ENCODE assay signal across 8 mouse cellular contexts in genomic region chr5:30589069-30589468, GRCm38 (mm10). TPM values are rescaled to one million over a fixed set of nuclear protein-coding genes. Genes with fewer than 3 reads are reported as not detected.
A peak's percentile ranks its signal among the peaks of the same experiment; 100 is the strongest.
DNase-seq lines count a peak whose midpoint lies in the region; ATAC-seq and TF ChIP-seq lines count a peak whose summit lies in the region.

No protein-coding gene starts in this region.

- no peaks in the 10 kb centered on the region for H3K27me3 ChIP-seq in cerebellum, adult 2 months (ENCODE audit: control insufficient read depth, insufficient read depth, low read length)
- peaks cover 23% of the 10 kb centered on the region for H3K27me3 ChIP-seq in lung, embryonic 16.5 days (ENCODE audit: control insufficient read depth, insufficient read depth, low read depth, low read length)
- H3K27me3 ChIP-seq in limb, embryonic 12.5 days, result peaks cover 76% of the 10 kb centered on the region
- peaks cover 9% of the 10 kb centered on the region for H3K27me3 ChIP-seq in stomach, embryonic 14.5 days (ENCODE audit: control insufficient read depth, insufficient read depth, low read length)

- H3K4me3 ChIP-seq in cerebellum, adult 2 months (replicated peaks; ENCODE audit: insufficient read depth, low read depth, low read length), result peak overlapping the region; percentile 99
- peak overlapping the region; percentile 62 for H3K4me3 ChIP-seq in lung, embryonic 16.5 days (ENCODE audit: low read length)
- H3K4me3 ChIP-seq in limb, embryonic 12.5 days (replicated peaks), result peak overlapping the region; percentile 45
- peak overlapping the region; percentile 47 for H3K4me3 ChIP-seq in stomach, embryonic 14.5 days (ENCODE audit: low read depth, low read length)

- WGBS in cerebellum, adult 2 months, result 7% methylated on average over 4 of the region's 4 CpGs
- WGBS in lung, embryonic 16.5 days, result 29% methylated on average over 4 of the region's 4 CpGs
- 55% methylated on average over 4 of the region's 4 CpGs for WGBS in limb, embryonic 12.5 days
- WGBS in stomach, embryonic 14.5 days, result 40% methylated on average over 4 of the region's 4 CpGs

- peak overlapping the region; percentile 100 for H3K27ac ChIP-seq in cerebellum, adult 2 months (ENCODE audit: insufficient read depth, low read length)
- no peak overlapping the region for H3K27ac ChIP-seq in lung, embryonic 16.5 days (ENCODE audit: low read length)
- H3K27ac ChIP-seq in limb, embryonic 12.5 days, result no peak overlapping the region
- no peak overlapping the region for H3K27ac ChIP-seq in stomach, embryonic 14.5 days (ENCODE audit: low read length)

- ATAC-seq in lung, embryonic 16.5 days (ENCODE audit: low read depth), result no peak
- no peak for ATAC-seq in limb, embryonic 12.5 days (ENCODE audit: insufficient number of reproducible peaks, insufficient read depth, low FRiP score, low TSS enrichment, low read depth)
- ATAC-seq in stomach, embryonic 14.5 days (ENCODE audit: insufficient number of reproducible peaks, insufficient read depth, low FRiP score, low read depth), result no peak

- peak overlapping the region; percentile 67 for H3K9ac ChIP-seq in lung, embryonic 16.5 days (ENCODE audit: low read length)
- 0 out of 2 replicates have a peak overlapping the region, but pooled peaks have one; percentile 27 for H3K9ac ChIP-seq in limb, embryonic 12.5 days (replicated peaks)
- H3K9ac ChIP-seq in stomach, embryonic 14.5 days (replicated peaks; ENCODE audit: low read depth, low read length), result peak overlapping the region; percentile 46; the same call in 1 of the 2 replicates

- 0 out of 2 replicates have a peak, but pooled peaks have one; percentile 0 for TF ChIP-seq POLR2A in cerebellum, adult 2 months (IDR thresholded peaks at IDR 0.05; ENCODE audit: borderline replicate concordance, insufficient read depth, low read length)

- peak overlapping the region; percentile 83 for H3K4me2 ChIP-seq in lung, embryonic 16.5 days (ENCODE audit: low read depth, low read length)
- H3K4me2 ChIP-seq in limb, embryonic 12.5 days, result peak overlapping the region; percentile 93
- peak overlapping the region; percentile 87 for H3K4me2 ChIP-seq in stomach, embryonic 14.5 days (replicated peaks; ENCODE audit: low read depth, low read length)

- no peak for TF ChIP-seq CTCF in cerebellum, adult 2 months (IDR thresholded peaks at IDR 0.05; ENCODE audit: borderline replicate concordance, insufficient read depth, low read depth, low read length)

- peaks cover 42% of the 10 kb centered on the region for H3K4me1 ChIP-seq in cerebellum, adult 2 months (ENCODE audit: control insufficient read depth, insufficient read depth, low read length)
- peaks cover 29% of the 10 kb centered on the region for H3K4me1 ChIP-seq in lung, embryonic 16.5 days (replicated peaks; ENCODE audit: control insufficient read depth, insufficient read depth, low read length)
- peaks cover 22% of the 10 kb centered on the region for H3K4me1 ChIP-seq in limb, embryonic 12.5 days (replicated peaks)
- H3K4me1 ChIP-seq in stomach, embryonic 14.5 days (ENCODE audit: control insufficient read depth, insufficient read depth, low read length), result peaks cover 10% of the 10 kb centered on the region; the same call in 1 of the 2 replicates

- H3K9me3 ChIP-seq in lung, embryonic 16.5 days (ENCODE audit: control insufficient read depth, low read length), result no peaks in the 10 kb centered on the region
- no peaks in the 10 kb centered on the region for H3K9me3 ChIP-seq in limb, embryonic 12.5 days
- H3K9me3 ChIP-seq in stomach, embryonic 14.5 days (ENCODE audit: control insufficient read depth, low read depth, low read length), result no peaks in the 10 kb centered on the region

- no peaks in the 10 kb centered on the region for H3K36me3 ChIP-seq in lung, embryonic 16.5 days (ENCODE audit: control insufficient read depth, insufficient read depth, low read length)
- H3K36me3 ChIP-seq in limb, embryonic 12.5 days, result no peaks in the 10 kb centered on the region
- no peaks in the 10 kb centered on the region for H3K36me3 ChIP-seq in stomach, embryonic 14.5 days (ENCODE audit: control insufficient read depth, insufficient read depth, low read length)

- no peak for DNase-seq in cerebellum, adult 2 months
- no peak for DNase-seq in cerebellum, postnatal 25 days
- no peak for DNase-seq in lung, postnatal 14 days
- no peak for DNase-seq in urinary bladder, postnatal 36 days (ENCODE audit: low spot score in 2 of 2)
- no peak for DNase-seq in adrenal gland, adult 8-10 months

RNA-seq across cellular contexts. Expression of gene Kcnk3, which starts 1.1 kb away (rescaled TPM):
- polyA plus RNA-seq in cerebellum, adult 2 months (2012; rRNA removed), result 81.9 and 93.9 TPM in 2 replicates
- 11.3 and 15.3 TPM in 2 replicates for polyA plus RNA-seq in lung, embryonic 16.5 days (2015; fragmentation: Nextera tagmentation; extraction: Ambion mirVana)
- 0.18 and 0.30 TPM in 2 replicates for polyA plus RNA-seq in limb, embryonic 12.5 days (2016; fragmentation: Nextera tagmentation; extraction: Ambion mirVana)
- 13.0 and 13.5 TPM in 2 replicates for polyA plus RNA-seq in stomach, embryonic 14.5 days (2014; fragmentation: Nextera tagmentation; extraction: Ambion mirVana)
- total RNA-seq in adrenal gland, adult 8-10 months (2022), result 1,000 to 10,000 TPM; 1,385 to 1,638 (median 1,575) TPM

RNA-seq across cellular contexts. Expression of gene Cib4, which starts 43.4 kb away (rescaled TPM):
- polyA plus RNA-seq in cerebellum, adult 2 months (2012; rRNA removed), result not detected in 2 replicates
- polyA plus RNA-seq in lung, embryonic 16.5 days (2015; fragmentation: Nextera tagmentation; extraction: Ambion mirVana), result not detected in 2 replicates
- polyA plus RNA-seq in limb, embryonic 12.5 days (2016; fragmentation: Nextera tagmentation; extraction: Ambion mirVana), result not detected in 2 replicates
- polyA plus RNA-seq in stomach, embryonic 14.5 days (2014; fragmentation: Nextera tagmentation; extraction: Ambion mirVana), result not detected in 2 replicates
- 1 to 10 TPM; 1.9 to 6.7 (median 3.7) TPM for total RNA-seq in adrenal gland, adult 8-10 months (2022)

RNA-seq across cellular contexts. Expression of gene Slc35f6, which starts 58.7 kb away (rescaled TPM):
- 57.1 and 60.9 TPM in 2 replicates for polyA plus RNA-seq in cerebellum, adult 2 months (2012; rRNA removed)
- 26.9 and 28.2 TPM in 2 replicates for polyA plus RNA-seq in lung, embryonic 16.5 days (2015; fragmentation: Nextera tagmentation; extraction: Ambion mirVana)
- polyA plus RNA-seq in limb, embryonic 12.5 days (2016; fragmentation: Nextera tagmentation; extraction: Ambion mirVana), result 19.9 and 22.1 TPM in 2 replicates
- 28.5 and 29.8 TPM in 2 replicates for polyA plus RNA-seq in stomach, embryonic 14.5 days (2014; fragmentation: Nextera tagmentation; extraction: Ambion mirVana)
- 10 to 100 TPM; 39.8 to 60.3 (median 49.4) TPM for total RNA-seq in adrenal gland, adult 8-10 months (2022)

Comparison
In these comparisons a context has a peak if more than half of its experiments do, and no peak if none do; other contexts are left out.
1. H3K4me3 ChIP-seq: peak in every context shown above with its lines; median percentile 99 in cerebellum, adult 2 months; 62 in lung, embryonic 16.5 days; 47 in stomach, embryonic 14.5 days; 45 in limb, embryonic 12.5 days.